Mouse (Mus musculus): ENCODE measurements around the gene Cenph.

Cenph gene

GRCm38 (mm10) chr13:100775252-100776055 is at the start of gene Cenph:
Gene Cenph (minus strand): TSS chr13:100775899.
- WGBS = under 1% methylated on average over 46 of the region's 46 CpGs

GRCm38 (mm10) chr13:100824916-100825315 is 49.2 kb upstream of the Cenph start:
- 93% methylated on average over 3 of the region's 3 CpGs for WGBS

GRCm38 (mm10) chr13:100824306-100824705 is 48.6 kb upstream of the Cenph start:
- 76% methylated on average over 6 of the region's 6 CpGs for WGBS

DNA sequence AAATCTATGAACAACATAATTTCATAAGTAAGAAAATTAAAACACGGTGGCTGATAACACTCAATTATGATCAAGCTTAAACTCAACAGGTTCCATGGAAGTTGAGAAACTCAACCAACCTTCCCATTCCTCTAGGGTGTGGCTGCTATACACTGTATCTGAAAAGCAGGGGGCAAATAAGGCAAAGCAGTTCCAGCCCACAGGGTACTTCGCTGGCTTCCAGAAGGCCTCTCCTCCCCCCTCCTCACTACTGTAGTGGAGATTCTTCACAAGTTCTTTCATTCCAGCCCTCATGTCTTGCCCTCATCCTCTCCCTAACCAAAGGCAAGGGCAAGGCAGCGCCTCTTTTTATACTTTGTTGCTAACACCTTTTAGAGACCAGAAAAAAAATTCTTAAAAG is 48.2 kb upstream of the Cenph start:
- 94% methylated on average over 3 of the region's 3 CpGs for WGBS

GRCm38 (mm10) chr13:100814451-100814850 is 38.8 kb upstream of the Cenph start:
- WGBS = 88% methylated on average over 6 of the region's 6 CpGs

GRCm38 (mm10) chr13:100805776-100806175 is 30.1 kb upstream of the Cenph start:
- 92% methylated on average over 3 of the region's 3 CpGs for WGBS

- 89% methylated on average over 6 of the region's 6 CpGs for WGBS
Observed at GRCm38 (mm10) chr13:100797171-100797570, 21.5 kb upstream of the Cenph start.

GRCm38 (mm10) chr13:100789083-100789482 is 13.4 kb upstream of the Cenph start:
- WGBS = 95% methylated on average over 3 of the region's 3 CpGs

GRCm38 (mm10) chr13:100788057-100788456 is 12.4 kb upstream of the Cenph start:
- 98% methylated on average over 12 of the region's 14 CpGs for WGBS

DNA sequence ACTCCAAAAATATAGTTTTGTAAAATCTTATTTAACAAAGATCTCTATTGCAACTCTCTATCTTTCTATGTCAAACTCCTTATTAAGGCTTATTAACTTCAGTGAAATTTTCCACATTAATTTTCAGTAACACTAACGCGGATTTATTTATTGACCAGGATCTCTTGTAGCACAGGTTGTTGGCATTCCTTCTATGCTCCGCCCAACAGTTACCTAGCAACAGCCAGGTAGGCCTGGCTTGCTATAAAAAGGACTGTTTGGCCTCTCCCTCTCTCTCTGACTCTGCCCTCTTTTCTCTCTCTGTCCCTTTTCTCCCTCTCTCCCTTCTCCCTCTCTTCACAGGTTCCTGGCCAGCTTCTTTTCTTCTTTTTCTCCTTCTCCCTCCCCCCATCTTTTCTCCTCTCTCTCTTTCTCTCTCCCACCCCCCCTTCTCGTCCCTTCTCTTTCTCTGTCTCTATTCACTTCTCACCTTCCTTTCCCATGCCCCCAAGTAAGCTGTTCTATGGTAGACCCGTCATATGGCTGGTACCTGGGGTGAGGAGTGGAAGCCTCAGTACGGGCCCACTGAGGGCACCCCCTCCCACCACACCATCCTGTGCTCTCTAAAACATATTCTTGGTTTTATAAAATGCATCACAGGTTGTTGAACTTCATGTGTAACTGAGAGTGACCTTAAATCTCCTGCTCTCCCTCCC is 11.8 kb upstream of the Cenph start:
- 92% methylated on average over 6 of the region's 6 CpGs for WGBS

- WGBS = under 1% methylated on average over 35 of the region's 35 CpGs
Observed at GRCm38 (mm10) chr13:100786414-100786867, 10.7 kb upstream of the Cenph start, which contains the start of gene Ccnb1. Gene Ccnb1 (minus strand): TSS chr13:100786570.

GRCm38 (mm10) chr13:100785806-100786413 is 10.2 kb upstream of the Cenph start:
- WGBS = 2% methylated on average over 30 of the region's 30 CpGs

- 85% methylated on average over 3 of the region's 3 CpGs for WGBS
Observed at GRCm38 (mm10) chr13:100777491-100777890, 1.8 kb upstream of the Cenph start.

GRCm38 (mm10) chr13:100776710-100777109 is 1.0 kb upstream of the Cenph start:
- WGBS = 65% methylated on average over 6 of the region's 6 CpGs

GRCm38 (mm10) chr13:100776056-100776419 is 339 bp upstream of the Cenph start:
- WGBS = 4% methylated on average over 8 of the region's 8 CpGs

GRCm38 (mm10) chr13:100755329-100755728 is 20.4 kb downstream of the Cenph start:
- 78% methylated on average over 2 of the region's 2 CpGs for WGBS

- 80% methylated on average over 4 of the region's 4 CpGs for WGBS
Observed at GRCm38 (mm10) chr13:100754186-100754585, 21.5 kb downstream of the Cenph start.

- WGBS = 93% methylated on average over 6 of the region's 6 CpGs
Observed at GRCm38 (mm10) chr13:100753011-100753410, 22.7 kb downstream of the Cenph start.

DNA sequence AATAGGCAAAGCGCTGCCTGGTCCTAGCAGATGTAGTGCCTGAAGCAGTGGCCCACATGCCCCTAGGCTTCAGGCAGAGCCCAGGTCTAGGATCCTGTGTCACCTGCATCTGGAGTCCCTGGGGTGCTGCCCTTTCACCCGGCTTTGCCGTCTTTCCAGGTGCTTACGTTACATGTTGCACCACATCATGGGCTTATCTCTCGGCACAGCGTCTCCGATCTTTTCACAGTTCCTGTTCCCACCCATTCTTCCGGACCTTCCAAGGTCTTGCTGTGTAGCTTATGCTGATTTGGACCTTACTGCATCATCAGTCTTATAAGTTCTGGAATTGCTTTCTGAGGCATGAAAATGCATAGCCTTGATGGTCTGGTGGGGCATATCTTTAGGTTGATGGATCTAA is 23.2 kb downstream of the Cenph start:
- WGBS = 83% methylated on average over 8 of the region's 8 CpGs

GRCm38 (mm10) chr13:100751402-100751801 is 24.3 kb downstream of the Cenph start:
- 89% methylated on average over 3 of the region's 3 CpGs for WGBS

- WGBS = 78% methylated on average over 5 of the region's 5 CpGs
Observed at GRCm38 (mm10) chr13:100750799-100751198, 24.9 kb downstream of the Cenph start.

DNA sequence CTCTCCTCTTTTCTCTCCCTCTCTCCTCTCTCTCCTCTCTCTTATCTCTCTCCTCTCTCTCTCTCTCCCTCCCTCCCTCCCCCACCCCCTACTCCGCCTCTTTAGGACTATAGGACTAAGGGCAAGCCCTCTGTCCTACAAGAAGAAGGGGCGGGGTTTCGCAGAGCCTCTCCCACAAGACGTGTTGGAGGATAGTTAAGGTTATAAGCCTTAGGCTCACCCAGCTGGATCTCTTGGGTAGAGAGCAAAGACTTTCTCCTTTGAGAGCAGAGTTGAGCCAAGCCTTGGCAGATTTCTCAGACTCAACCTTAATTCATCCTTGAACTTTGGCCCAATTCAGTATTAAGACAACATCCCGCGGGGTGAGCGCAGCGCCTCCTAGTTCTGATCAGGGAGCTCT is 27.1 kb downstream of the Cenph start:
- WGBS = 61% methylated on average over 8 of the region's 8 CpGs

- WGBS = 46% methylated on average over 3 of the region's 3 CpGs
Observed at GRCm38 (mm10) chr13:100746090-100746489, 29.6 kb downstream of the Cenph start.
